Mouse (Mus musculus) urinary bladder, adult 2 months (tissue): ENCODE measurements around the gene Nsun2. TPM values are rescaled to one million over a fixed set of nuclear protein-coding genes. Genes with fewer than 3 reads are reported as not detected.
"Not testable (repeated sequence)": the region's sequence is repeated elsewhere in the genome, so short reads cannot be mapped to it uniquely, and the experiment has no call there.

Experiments
- DNase-seq: peaks from one replicate; pipeline ENCODE4 v3.0.0; 2022; ENCODE audit warnings: low spot score
- polyA plus RNA-seq: library from polyadenylated mRNA; depleted of rRNA; stranded (reverse); fragments of >200 nt; gene quantifications from 2 replicates; pipeline ENCODE4 v1.2.3, GENCODE M21; 2012

Gene Nsun2
- polyA plus RNA-seq, 1 experiment, result 67.8 TPM

GRCm38 (mm10) chr13:69591338-69591737, 57.8 kb downstream of the Nsun2 start:
- no peak for DNase-seq

GRCm38 (mm10) chr13:69592226-69592625, 58.7 kb downstream of the Nsun2 start:
- no peak for DNase-seq

GRCm38 (mm10) chr13:69593453-69593852, 59.9 kb downstream of the Nsun2 start:
- DNase-seq, result no peak

- no peak for DNase-seq
Measured at GRCm38 (mm10) chr13:69594577-69595256, 61.2 kb downstream of the Nsun2 start.

- DNase-seq, result no peak
Measured at GRCm38 (mm10) chr13:69595911-69596310, 62.4 kb downstream of the Nsun2 start.

GRCm38 (mm10) chr13:69596515-69596914, 63.0 kb downstream of the Nsun2 start:
- DNase-seq, result no peak

GRCm38 (mm10) chr13:69598867-69599266, 65.3 kb downstream of the Nsun2 start:
- no peak for DNase-seq

GRCm38 (mm10) chr13:69600863-69601262, 67.3 kb downstream of the Nsun2 start:
- DNase-seq, result not testable (repeated sequence)

- no peak for DNase-seq
Measured at GRCm38 (mm10) chr13:69601321-69601720, 67.8 kb downstream of the Nsun2 start.

- no peak for DNase-seq
Measured at GRCm38 (mm10) chr13:69604670-69605069, 71.1 kb downstream of the Nsun2 start.

GRCm38 (mm10) chr13:69608734-69609133, 75.2 kb downstream of the Nsun2 start:
- DNase-seq, result no peak

GRCm38 (mm10) chr13:69610751-69611397, 77.3 kb downstream of the Nsun2 start:
- no peak for DNase-seq

- peak; percentile 90 for DNase-seq
Measured at GRCm38 (mm10) chr13:69611398-69612174, 78.0 kb downstream of the Nsun2 start, which contains the start of gene Srd5a1. TSS of gene Srd5a1 (minus strand) at chr13:69611442.

- no peak for DNase-seq
Measured at GRCm38 (mm10) chr13:69612175-69612544, 78.6 kb downstream of the Nsun2 start.

- no peak for DNase-seq
Measured at GRCm38 (mm10) chr13:69616716-69617115, 83.2 kb downstream of the Nsun2 start.

- DNase-seq, result no peak
Measured at GRCm38 (mm10) chr13:69623843-69624242, 90.3 kb downstream of the Nsun2 start.

GRCm38 (mm10) chr13:69624510-69624909, 91.0 kb downstream of the Nsun2 start:
- no peak for DNase-seq

GRCm38 (mm10) chr13:69627941-69628340, 94.4 kb downstream of the Nsun2 start:
- peak; percentile 11 for DNase-seq

- peak; percentile 9 for DNase-seq
Measured at GRCm38 (mm10) chr13:69630576-69630975, 97.0 kb downstream of the Nsun2 start.

- no peak for DNase-seq
Measured at GRCm38 (mm10) chr13:69631111-69631510, 97.6 kb downstream of the Nsun2 start.

- peak; percentile 11 for DNase-seq
Measured at GRCm38 (mm10) chr13:69631659-69632058, 98.1 kb downstream of the Nsun2 start.

GRCm38 (mm10) chr13:69633551-69633950, 100.0 kb downstream of the Nsun2 start:
- peak; percentile 9 for DNase-seq

- DNase-seq, result peak; percentile 1
Measured at GRCm38 (mm10) chr13:69633988-69634387, 100.4 kb downstream of the Nsun2 start.
